Mouse (Mus musculus) intestine, postnatal 0 days (tissue): ENCODE measurements around the gene Katnb1. TPM values are rescaled to one million over a fixed set of nuclear protein-coding genes. Genes with fewer than 3 reads are reported as not detected.

Source experiments
- ATAC-seq: fragments of 200-750 bp; cut with Nextera tagmentation; 2 replicates; pipeline ENCODE4 v1.8.0; 2017; ENCODE audit warnings: mild to moderate bottlenecking, moderate TSS enrichment, moderate library complexity
- H3K27ac ChIP-seq: fragments of 300-500 bp; sonication (generic); 2 replicates; pipeline ENCODE4 v1.5.1; 2014; ENCODE audit warnings: mild to moderate bottlenecking, low read depth, low read length, moderate library complexity
- H3K27me3 ChIP-seq: fragments of 300-500 bp; sonication (generic); replicated peaks from 2 replicates; pipeline ENCODE4 v1.6.1; 2014; ENCODE audit warnings: low read length, mixed read lengths; ENCODE audit not compliant: control insufficient read depth, insufficient read depth
- H3K36me3 ChIP-seq: fragments of 300-500 bp; sonication (generic); 2 replicates; pipeline ENCODE4 v1.6.1; 2014; ENCODE audit warnings: mild to moderate bottlenecking, moderate library complexity; ENCODE audit not compliant: control insufficient read depth, insufficient read depth
- H3K4me1 ChIP-seq: fragments of 300-500 bp; sonication (generic); replicated peaks from 2 replicates; pipeline ENCODE4 v1.6.1; 2014; ENCODE audit warnings: antibody characterized with exemption, low read length, mixed read lengths; ENCODE audit not compliant: control insufficient read depth, insufficient read depth
- H3K4me2 ChIP-seq: fragments of 300-500 bp; sonication (generic); replicated peaks from 2 replicates; pipeline ENCODE4 v1.6.1; 2014; ENCODE audit warnings: low read depth, mild to moderate bottlenecking, moderate library complexity
- H3K4me3 ChIP-seq: fragments of 300-500 bp; sonication (generic); 2 replicates; pipeline ENCODE4 v1.5.1; 2014; ENCODE audit warnings: low read depth, low read length
- H3K9ac ChIP-seq: fragments of 300-500 bp; sonication (generic); 2 replicates; pipeline ENCODE4 v1.6.1; 2014; ENCODE audit warnings: mild to moderate bottlenecking, low read depth, low read length
- H3K9me3 ChIP-seq: fragments of 300-500 bp; sonication (generic); 2 replicates; pipeline ENCODE4 v1.6.1; 2016; ENCODE audit warnings: mixed run types; ENCODE audit not compliant: control insufficient read depth
- CTCF ChIP-seq: sonication (generic); IDR thresholded peaks from 2 replicates; pipeline ENCODE4 v1.5.1; 2016; ENCODE audit warnings: low read depth, mild to moderate bottlenecking, control low read depth, antibody characterized with exemption, moderate library complexity
- WGBS: fragments of 180-500 bp; shearing (Covaris S2); extraction: QIAGEN DNeasy Blood & Tissue Kit; methylation state at CpG from one replicate; pipeline ENCODE4 v1.1.7; 2014; 5-methylcytosine and 5-hydroxymethylcytosine counted together
- polyA plus RNA-seq: library from polyadenylated mRNA; unstranded; fragments of >200 nt; fragmentation: Nextera tagmentation; extraction: Ambion mirVana; gene quantifications from 2 replicates; pipeline ENCODE4 v1.2.1, GENCODE M21; 2015

Katnb1 gene
- 12.7 and 14.2 TPM in 2 replicates for polyA plus RNA-seq

- ATAC-seq = peak; percentile 97
- WGBS = under 1% methylated on average over 47 of the region's 47 CpGs
- H3K36me3 ChIP-seq = peaks cover 16% of the 10 kb centered on the region; the same call in 1 of the 2 replicates
- peak within 1 kb of the TSS; percentile 91 for H3K4me2 ChIP-seq
- peak within 1 kb of the TSS; percentile 85 for H3K4me3 ChIP-seq
- peak within 1 kb of the TSS; percentile 68 for H3K27ac ChIP-seq
- no peaks in the 10 kb centered on the region; the same call in 1 of the 2 replicates for H3K4me1 ChIP-seq
- H3K9me3 ChIP-seq = no peaks in the 10 kb centered on the region
- no peak for TF ChIP-seq CTCF
- H3K27me3 ChIP-seq = no peaks in the 10 kb centered on the region
- H3K9ac ChIP-seq = peak within 1 kb of the TSS; percentile 69
These were observed at the start of gene Katnb1 for GRCm38 (mm10) chr8:95080381-95081341. Gene Katnb1 (plus strand): TSS chr8:95081186.

GRCm38 (mm10) chr8:95037106-95037925 is 43.7 kb upstream of the Katnb1 start:
- H3K27me3 ChIP-seq = no peaks in the 10 kb centered on the region
- H3K4me1 ChIP-seq = no peaks in the 10 kb centered on the region
- no peaks in the 10 kb centered on the region for H3K36me3 ChIP-seq
- H3K4me2 ChIP-seq = no peak overlapping the region
- 59% methylated on average over 7 of the region's 7 CpGs for whole genome bisulfite sequencing
- no peak for TF ChIP-seq CTCF
- ATAC-seq = no peak
- H3K9me3 ChIP-seq = no peaks in the 10 kb centered on the region
- no peak overlapping the region for H3K4me3 ChIP-seq
- no peak overlapping the region for H3K9ac ChIP-seq
- no peak overlapping the region for H3K27ac ChIP-seq

- Histone ChIP-seq H3K4me1 (no peaks in the 10 kb centered on the region), H3K4me2 (no peak overlapping the region), H3K27me3 (no peaks in the 10 kb centered on the region), H3K36me3 (no peaks in the 10 kb centered on the region), H3K9ac (no peak overlapping the region), H3K4me3 (no peak overlapping the region), H3K9me3 (no peaks in the 10 kb centered on the region), H3K27ac (no peak overlapping the region)
- ATAC-seq = no peak
- no peak for TF ChIP-seq CTCF
- 39% methylated on average over 6 of the region's 6 CpGs for WGBS
These were observed 38.9 kb upstream of the Katnb1 start for GRCm38 (mm10) chr8:95041883-95042784.

- no peak overlapping the region for H3K9ac ChIP-seq
- H3K27me3 ChIP-seq = no peaks in the 10 kb centered on the region
- H3K4me3 ChIP-seq = no peak overlapping the region
- no peaks in the 10 kb centered on the region for H3K36me3 ChIP-seq
- no peaks in the 10 kb centered on the region for H3K9me3 ChIP-seq
- H3K4me1 ChIP-seq = no peaks in the 10 kb centered on the region
- H3K27ac ChIP-seq = no peak overlapping the region
- no peak for ATAC-seq
- TF ChIP-seq CTCF = no peak
- 50% methylated on average over 4 of the region's 4 CpGs for WGBS
- H3K4me2 ChIP-seq = no peak overlapping the region
These were observed 36.2 kb upstream of the Katnb1 start for GRCm38 (mm10) chr8:95044811-95045210.

GRCm38 (mm10) chr8:95046982-95047381 is 34.0 kb upstream of the Katnb1 start:
- Histone ChIP-seq H3K4me1 (no peaks in the 10 kb centered on the region), H3K4me3 (no peak overlapping the region), H3K27me3 (no peaks in the 10 kb centered on the region), H3K9ac (no peak overlapping the region), H3K4me2 (no peak overlapping the region), H3K27ac (no peak overlapping the region), H3K36me3 (no peaks in the 10 kb centered on the region), H3K9me3 (no peaks in the 10 kb centered on the region)
- no peak for TF ChIP-seq CTCF
- 75% methylated on average over 3 of the region's 3 CpGs for WGBS
- no peak for ATAC-seq
